In genomic region chr17:86529003-86529402, GRCm38 (mm10) we compare ENCODE assay signal across 26 mouse cellular contexts. TPM values are rescaled to one million over a fixed set of nuclear protein-coding genes. Genes with fewer than 3 reads are reported as not detected.
DNase-seq lines count a peak whose midpoint lies in the region; ATAC-seq and TF ChIP-seq lines count a peak whose summit lies in the region.
"Had no signal": no experiment of that assay in that cellular context is flagged by ENCODE, and none has a peak within 500 bp of the region (broad histone marks: within the 10 kb centered on the region; RNA-seq: fewer than 3 reads in every experiment).

No protein-coding gene starts in this region.

- no peaks in the 10 kb centered on the region for H3K36me3 ChIP-seq in kidney, adult 2 months (ENCODE audit: control insufficient read depth, insufficient read depth, low read length)
- H3K36me3 ChIP-seq in midbrain, embryonic 13.5 days, result no peaks in the 10 kb centered on the region
- H3K36me3 ChIP-seq: embryonic facial prominence, embryonic 12.5 days; forebrain, embryonic 15.5 days; G1E; heart, embryonic 15.5 days; hindbrain, embryonic 15.5 days had no signal

- 65% methylated on average over 10 of the region's 10 CpGs for WGBS in kidney, adult 2 months
- 92% methylated on average over 10 of the region's 10 CpGs for WGBS in midbrain, embryonic 13.5 days

- H3K4me1 ChIP-seq in kidney, adult 2 months (ENCODE audit: control insufficient read depth, insufficient read depth, low read length), result peaks cover 9% of the 10 kb centered on the region
- peaks cover 6% of the 10 kb centered on the region; the same call in 1 of the 2 replicates for H3K4me1 ChIP-seq in midbrain, embryonic 13.5 days (replicated peaks)
- H3K4me1 ChIP-seq: forebrain, embryonic 15.5 days had no signal

- no peaks in the 10 kb centered on the region for H3K9me3 ChIP-seq in midbrain, embryonic 13.5 days
- H3K9me3 ChIP-seq: embryonic facial prominence, embryonic 12.5 days; forebrain, embryonic 15.5 days; heart, embryonic 15.5 days; hindbrain, embryonic 15.5 days had no signal

- no peak for TF ChIP-seq CTCF in kidney, adult 2 months (conservative IDR thresholded peaks at IDR 0.05; ENCODE audit: insufficient read depth, insufficient read length, low read depth, low read length)
- TF ChIP-seq CTCF in layer of hippocampus, adult 2 months (conservative IDR thresholded peaks at IDR 0.05), result no peak

- peak; percentile 54; the same call in 1 of the 2 replicates for ATAC-seq in frontal cortex, adult (ENCODE audit: low TSS enrichment)
- no peak for ATAC-seq in midbrain, embryonic 13.5 days
- ATAC-seq: CD4-positive, CD25-positive, alpha-beta regulatory T cell, adult 4 months; forebrain, embryonic 15.5 days had no signal

- no peak for TF ChIP-seq POLR2A in kidney, adult 2 months (IDR thresholded peaks at IDR 0.05; ENCODE audit: low read depth, low read length)

- no peak overlapping the region for H3K4me3 ChIP-seq in kidney, adult 2 months (ENCODE audit: insufficient read depth, low read depth, low read length)
- no peak overlapping the region for H3K4me3 ChIP-seq in layer of hippocampus, adult 2 months
- no peak overlapping the region for H3K4me3 ChIP-seq in midbrain, embryonic 13.5 days (replicated peaks)
- H3K4me3 ChIP-seq: embryonic facial prominence, embryonic 12.5 days; forebrain, embryonic 15.5 days; heart, embryonic 15.5 days; hindbrain, embryonic 15.5 days had no signal

- no peak overlapping the region for H3K4me2 ChIP-seq in midbrain, embryonic 13.5 days (replicated peaks)
- H3K4me2 ChIP-seq: embryonic facial prominence, embryonic 12.5 days; forebrain, embryonic 15.5 days; heart, embryonic 11.5 days; heart, embryonic 15.5 days; hindbrain, embryonic 15.5 days had no signal

- no peak for DNase-seq in frontal cortex, postnatal 36 days (ENCODE audit: low spot score in 2 of 2)
- no peak for DNase-seq in kidney, adult 2 months
- DNase-seq in kidney, postnatal 14 days, result no peak
- DNase-seq in layer of hippocampus, adult 2 months (ENCODE audit: low spot score in 2 of 2), result no peak
- DNase-seq in layer of hippocampus, postnatal 25 days (ENCODE audit: extremely low spot score in 1 of 2, low spot score in 1 of 2), result no peak
- DNase-seq in brain, adult 2 months (ENCODE audit: low read depth, low spot score), result peak; percentile 54
- DNase-seq: adrenal gland, adult 8-10 months; adrenal gland, postnatal 36 days; B cell, adult 2 months; cerebellum, adult 11-12 months; cerebellum, adult 9-10 months; cerebellum, postnatal 25 days; gastrocnemius, postnatal 36 days; heart, adult 11 months; heart, postnatal 36 days had no signal

- no peak overlapping the region for H3K9ac ChIP-seq in midbrain, embryonic 13.5 days (replicated peaks)
- H3K9ac ChIP-seq: embryonic facial prominence, embryonic 12.5 days; forebrain, embryonic 15.5 days; heart, embryonic 15.5 days; hindbrain, embryonic 15.5 days had no signal

- peak overlapping the region; percentile 60 for H3K27ac ChIP-seq in kidney, adult 2 months (ENCODE audit: insufficient read depth, low read depth, low read length)
- peak overlapping the region; percentile 56; the same call in 1 of the 2 replicates for H3K27ac ChIP-seq in layer of hippocampus, adult 2 months
- no peak overlapping the region for H3K27ac ChIP-seq in midbrain, embryonic 13.5 days
- H3K27ac ChIP-seq: embryonic facial prominence, embryonic 12.5 days; forebrain, embryonic 15.5 days; heart, embryonic 15.5 days; hindbrain, embryonic 15.5 days had no signal

- H3K27me3 ChIP-seq in kidney, adult 2 months (replicated peaks; ENCODE audit: control insufficient read depth, insufficient read depth, low read length), result no peaks in the 10 kb centered on the region
- no peaks in the 10 kb centered on the region for H3K27me3 ChIP-seq in midbrain, embryonic 13.5 days
- H3K27me3 ChIP-seq: embryonic facial prominence, embryonic 12.5 days; forebrain, embryonic 15.5 days; heart, embryonic 15.5 days; hindbrain, embryonic 15.5 days had no signal

RNA-seq across cellular contexts. Expression of gene Gm10309, which starts 24.0 kb away (rescaled TPM):
- 0.08 and 0.13 TPM in 2 replicates for polyA plus RNA-seq in kidney, adult 2 months (2012; rRNA removed)
- not detected for total RNA-seq in layer of hippocampus, adult 2 months (2021)
- not detected for total RNA-seq in layer of hippocampus, postnatal 25 days (2021)
- 0.19 and 0.38 TPM in 2 replicates for polyA plus RNA-seq in midbrain, embryonic 13.5 days (2015; fragmentation: Nextera tagmentation; extraction: Ambion mirVana)
- total RNA-seq: adrenal gland, postnatal 36 days; gastrocnemius, postnatal 36 days had no signal
- polyA plus RNA-seq: brain, embryonic 14.5 days; cortical plate, adult 2 months; G1E had no signal
